Mouse (Mus musculus): Measurements from ENCODE around the gene Plppr5.

The Plppr5 gene

GRCm38 (mm10) chr3:117574529-117575252 is at the start of gene Plppr5:
TSS of gene Plppr5 (plus strand) at chr3:117574836.
- no peak for DNase-seq (ENCODE audit: low read depth, low spot score)

DNA sequence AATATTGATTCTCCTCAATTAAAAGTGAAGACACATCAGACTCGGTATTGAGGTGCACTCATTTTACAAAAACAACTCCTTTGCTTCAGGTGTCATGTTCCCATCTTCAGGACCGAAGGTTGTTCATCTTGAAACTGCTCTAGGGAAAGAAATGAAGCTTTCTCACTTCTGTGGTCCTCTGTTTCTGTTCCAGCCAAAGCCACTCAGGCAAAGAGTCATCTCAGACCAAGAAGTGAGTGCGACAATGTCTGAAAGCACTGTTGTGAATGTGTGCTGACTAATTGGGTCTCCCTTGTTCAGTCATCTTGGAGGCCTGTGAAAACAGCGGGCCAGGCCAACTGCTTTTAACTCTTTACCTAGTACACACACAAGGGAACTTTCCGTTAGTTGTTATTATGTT is 24.7 kb upstream of the Plppr5 start:
- DNase-seq (ENCODE audit: low read depth, low spot score), result no peak

GRCm38 (mm10) chr3:117550526-117550925 is 24.1 kb upstream of the Plppr5 start:
- no peak for DNase-seq (ENCODE audit: low read depth, low spot score)

DNA sequence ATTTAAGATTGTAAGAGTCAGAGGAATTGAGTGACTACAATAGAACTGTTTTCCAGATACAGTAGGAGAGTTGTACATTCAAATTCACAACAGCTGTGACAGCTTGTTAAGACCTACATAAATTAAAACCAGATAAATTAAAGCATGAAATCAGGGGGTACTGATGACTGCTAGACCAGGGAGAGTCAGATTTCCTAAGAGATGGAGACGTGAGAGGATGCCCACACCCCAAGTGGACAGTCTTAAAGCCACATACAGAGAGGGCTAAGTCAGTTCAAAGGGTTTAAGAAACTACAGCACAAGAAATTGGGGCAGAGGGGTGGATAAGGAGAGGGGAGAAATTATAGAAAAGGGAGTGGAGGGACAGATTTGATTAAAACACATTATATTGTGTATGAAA is 17.7 kb upstream of the Plppr5 start:
- DNase-seq (ENCODE audit: low read depth, low spot score), result no peak

DNA sequence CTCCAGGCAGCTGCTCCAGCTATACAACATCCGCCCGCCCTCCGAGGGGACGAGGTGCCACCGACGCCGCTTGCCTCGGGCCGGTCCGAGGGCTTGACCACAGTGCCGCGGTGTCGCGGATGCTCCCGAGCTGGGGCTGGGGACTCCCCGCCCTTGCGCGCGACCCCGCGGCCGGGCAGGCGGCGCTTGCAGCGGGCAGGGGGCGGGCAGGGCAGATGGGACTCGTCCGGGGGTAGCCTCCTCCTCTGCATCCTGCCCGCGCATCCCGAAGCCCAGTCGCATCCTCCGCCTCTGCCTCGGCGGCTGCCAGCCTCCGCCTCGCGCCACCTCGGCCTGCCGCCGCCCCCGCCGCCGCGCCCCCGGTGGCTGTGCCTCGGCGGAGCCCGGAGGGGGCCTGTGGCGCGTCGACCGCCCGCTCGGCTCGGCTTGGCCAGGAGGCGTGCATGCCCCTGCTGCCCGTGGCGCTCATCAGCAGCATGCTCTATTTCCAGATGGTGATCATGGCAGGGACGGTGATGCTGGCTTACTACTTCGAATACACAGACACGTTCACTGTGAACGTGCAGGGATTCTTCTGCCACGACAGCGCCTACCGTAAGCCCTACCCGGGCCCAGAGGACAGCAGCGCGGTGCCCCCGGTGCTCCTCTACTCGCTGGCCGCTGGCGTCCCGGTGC is 754 bp downstream of the Plppr5 start:
- DNase-seq (ENCODE audit: low read depth, low spot score), result no peak

DNA sequence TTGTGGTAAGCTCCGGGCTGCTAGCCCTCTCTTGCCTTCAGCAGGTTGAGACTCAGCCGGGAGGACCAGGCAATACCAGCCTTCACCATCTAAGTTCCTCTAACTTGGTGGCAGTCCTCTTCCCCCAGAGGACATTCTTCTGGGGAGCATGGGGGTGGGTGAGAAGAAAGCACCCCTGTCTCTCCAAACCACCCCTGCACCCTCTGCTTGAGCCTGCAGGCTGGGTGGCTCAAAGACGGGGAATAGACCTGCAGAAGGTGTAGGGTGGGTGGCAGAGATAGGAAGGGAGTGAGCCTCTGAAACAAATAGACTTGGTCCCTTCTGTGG is 1.3 kb downstream of the Plppr5 start:
- DNase-seq (ENCODE audit: low read depth, low spot score), result no peak

DNA sequence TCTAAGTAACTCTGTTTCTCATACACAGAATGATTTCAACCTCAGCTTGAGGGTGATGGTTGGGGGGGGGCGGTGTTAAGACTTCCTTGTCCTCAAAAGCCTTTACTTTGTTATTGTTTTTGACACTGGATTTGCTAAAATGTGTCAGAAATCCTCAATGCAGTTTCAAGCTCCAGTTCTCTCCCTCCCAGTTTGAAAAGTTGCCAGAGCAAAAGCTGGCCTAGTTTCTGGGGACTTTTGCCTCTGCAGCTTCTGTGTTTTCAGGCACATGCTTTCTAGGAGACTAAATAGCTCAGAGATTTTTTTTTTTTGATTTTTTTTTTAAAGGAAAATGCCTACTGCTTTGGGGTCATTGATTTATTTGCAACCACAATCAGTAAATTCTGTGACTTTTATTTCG is 2.7 kb downstream of the Plppr5 start:
- no peak for DNase-seq (ENCODE audit: low read depth, low spot score)

GRCm38 (mm10) chr3:117582628-117583027 is 8.0 kb downstream of the Plppr5 start:
- DNase-seq (ENCODE audit: low read depth, low spot score), result no peak

- no peak for DNase-seq (ENCODE audit: low read depth, low spot score)
Observed at GRCm38 (mm10) chr3:117602404-117602803, 27.8 kb downstream of the Plppr5 start.

DNA sequence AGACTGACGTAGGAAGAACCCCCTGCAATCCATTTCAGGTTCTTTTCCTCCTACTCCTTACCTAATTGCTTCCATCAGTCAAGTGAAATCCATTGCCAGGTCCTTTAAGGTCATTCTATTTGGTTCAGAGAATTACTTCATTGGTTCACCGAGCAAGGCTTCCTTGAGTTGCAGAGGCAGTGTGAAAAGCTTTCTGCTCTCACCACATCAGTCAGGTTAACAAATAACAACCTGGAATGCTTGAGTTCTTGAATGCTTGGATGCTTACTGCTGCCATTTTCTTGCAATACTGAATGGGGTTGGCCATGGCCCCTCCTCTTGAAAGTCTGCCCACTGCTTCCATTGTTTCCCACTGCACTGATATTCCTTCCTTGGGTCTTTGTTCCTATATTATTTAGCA is 28.8 kb downstream of the Plppr5 start:
- DNase-seq (ENCODE audit: low read depth, low spot score), result no peak

GRCm38 (mm10) chr3:117606383-117606782 is 31.7 kb downstream of the Plppr5 start:
- DNase-seq (ENCODE audit: low read depth, low spot score), result no peak

GRCm38 (mm10) chr3:117611453-117611852 is 36.8 kb downstream of the Plppr5 start:
- DNase-seq (ENCODE audit: low read depth, low spot score), result no peak

- DNase-seq (ENCODE audit: low read depth, low spot score), result no peak
Observed at GRCm38 (mm10) chr3:117614856-117615255, 40.2 kb downstream of the Plppr5 start.

- no peak for DNase-seq (ENCODE audit: low read depth, low spot score)
Observed at GRCm38 (mm10) chr3:117625257-117626001, 50.8 kb downstream of the Plppr5 start.

GRCm38 (mm10) chr3:117628799-117629198 is 54.2 kb downstream of the Plppr5 start:
- no peak for DNase-seq (ENCODE audit: low read depth, low spot score)

GRCm38 (mm10) chr3:117630332-117630731 is 55.7 kb downstream of the Plppr5 start:
- no peak for DNase-seq (ENCODE audit: low read depth, low spot score)

DNA sequence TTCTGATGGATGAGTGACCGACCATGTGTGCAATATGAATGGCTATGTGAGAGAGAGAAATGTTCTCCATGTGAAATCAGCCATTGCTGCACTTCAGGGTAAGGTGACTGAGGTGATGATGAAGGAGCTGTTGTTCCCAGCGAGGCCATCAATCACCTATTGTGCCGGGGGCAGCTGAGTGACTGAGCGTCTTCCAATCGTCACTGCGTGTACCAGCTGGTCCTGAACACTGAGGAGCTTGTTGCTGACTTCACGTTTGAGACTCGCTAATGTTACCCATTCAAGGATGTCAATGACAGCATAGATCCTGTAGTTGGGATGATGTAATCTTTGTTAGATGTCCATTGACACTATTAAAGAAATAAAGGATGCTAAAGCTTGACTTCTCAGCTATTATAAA is 74.0 kb downstream of the Plppr5 start:
- DNase-seq (ENCODE audit: low read depth, low spot score), result no peak

DNA sequence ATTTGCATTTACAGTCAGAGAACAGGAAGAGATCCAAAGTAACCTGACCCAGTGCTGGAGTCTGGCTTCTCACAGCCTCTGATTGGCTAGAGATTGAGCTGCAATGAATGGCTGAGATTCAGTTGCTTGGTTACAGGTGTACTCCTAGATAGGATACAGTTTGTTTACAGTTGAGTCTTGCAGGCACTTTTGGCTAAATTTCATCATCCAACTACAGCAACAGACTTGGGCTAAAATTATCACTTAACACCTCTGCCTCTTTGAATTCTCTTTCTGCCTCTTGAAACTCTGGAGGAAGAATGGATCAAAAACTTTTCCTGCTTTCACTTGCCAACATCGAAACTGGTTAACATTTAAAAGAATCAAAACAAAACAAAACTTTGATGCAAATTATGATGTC is 89.7 kb downstream of the Plppr5 start:
- no peak for DNase-seq (ENCODE audit: low read depth, low spot score)

DNA sequence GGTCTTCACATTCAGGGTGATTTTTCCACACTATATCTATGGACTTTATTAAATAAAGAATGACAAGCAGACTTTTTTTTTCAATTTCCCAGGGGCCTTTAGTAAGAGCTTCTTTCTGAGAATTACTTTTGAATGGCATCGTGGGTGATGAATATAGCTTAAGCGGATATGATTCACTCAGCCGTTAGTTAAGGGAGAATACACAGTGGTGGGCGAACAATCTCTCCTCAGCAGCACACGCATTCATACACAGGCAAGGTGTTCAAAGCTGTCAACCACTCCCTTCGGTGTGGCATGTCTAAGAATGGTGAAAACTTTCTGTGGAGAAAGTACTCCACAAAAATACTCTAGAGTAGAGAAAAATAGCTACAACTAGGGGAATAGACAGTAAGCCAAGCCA is 104.6 kb downstream of the Plppr5 start:
- DNase-seq (ENCODE audit: low read depth, low spot score), result no peak

GRCm38 (mm10) chr3:117684640-117685039 is 110.0 kb downstream of the Plppr5 start:
- DNase-seq (ENCODE audit: low read depth, low spot score), result no peak

GRCm38 (mm10) chr3:117686036-117686435 is 111.4 kb downstream of the Plppr5 start:
- no peak for DNase-seq (ENCODE audit: low read depth, low spot score)

- DNase-seq (ENCODE audit: low read depth, low spot score), result no peak
Observed at GRCm38 (mm10) chr3:117686648-117687047, 112.0 kb downstream of the Plppr5 start.

GRCm38 (mm10) chr3:117694736-117695135 is 120.1 kb downstream of the Plppr5 start:
- no peak for DNase-seq (ENCODE audit: low read depth, low spot score)

All from skeletal muscle tissue, adult 2 months (tissue).